Mouse (Mus musculus) mouse trophoblast stem cell (cell line): ENCODE measurements around the gene Cnr2.

ENCODE experiments used
- in situ Hi-C, 2 experiments: fragments of 300-500 bp; cut with MseI, MboI; formaldehyde crosslinking; loops; 2 replicates in 1 of 2; 3 replicates in 1 of 2; pipeline ENCODE4 v1.15.1; 2025

The Cnr2 gene

GRCm38 (mm10) chr4:135895071-135895571, at the start of gene Cnr2:
Cnr2 (plus strand) TSS chr4:135895394.
- in situ Hi-C loops: no loop called here

- in situ Hi-C loops: no loop called here
These were observed 47.6 kb upstream of the Cnr2 start for GRCm38 (mm10) chr4:135847581-135847980.

- in situ Hi-C loops: no loop called here
These were observed 44.6 kb upstream of the Cnr2 start for GRCm38 (mm10) chr4:135850411-135851095.

GRCm38 (mm10) chr4:135851942-135852341, 43.3 kb upstream of the Cnr2 start:
- in situ Hi-C loops: no loop called here

GRCm38 (mm10) chr4:135853987-135854546, 41.1 kb upstream of the Cnr2 start:
- in situ Hi-C loops: no loop called here

- in situ Hi-C loops: no loop called here
These were observed 40.6 kb upstream of the Cnr2 start for GRCm38 (mm10) chr4:135854630-135855029.

GRCm38 (mm10) chr4:135855080-135855479, 40.1 kb upstream of the Cnr2 start:
- in situ Hi-C loops: no loop called here

GRCm38 (mm10) chr4:135855536-135856222, 39.5 kb upstream of the Cnr2 start, which contains the start of gene Srsf10:
Srsf10 (plus strand) TSS chr4:135855747.
- in situ Hi-C loops: no loop called here

GRCm38 (mm10) chr4:135856223-135857091, 38.7 kb upstream of the Cnr2 start:
- in situ Hi-C loops: no loop called here

GRCm38 (mm10) chr4:135857597-135858186, 37.5 kb upstream of the Cnr2 start:
- in situ Hi-C loops: no loop called here

- in situ Hi-C loops: no loop called here
These were observed 26.2 kb upstream of the Cnr2 start for GRCm38 (mm10) chr4:135868996-135869395.

GRCm38 (mm10) chr4:135870227-135871023, 24.8 kb upstream of the Cnr2 start:
- in situ Hi-C loops: no loop called here

GRCm38 (mm10) chr4:135872015-135872414, 23.2 kb upstream of the Cnr2 start:
- in situ Hi-C loops: no loop called here

GRCm38 (mm10) chr4:135872589-135873391, 22.4 kb upstream of the Cnr2 start:
- in situ Hi-C loops: no loop called here

GRCm38 (mm10) chr4:135873526-135874202, 21.5 kb upstream of the Cnr2 start, which contains the start of gene Pnrc2:
Pnrc2 (minus strand) TSS chr4:135873850.
- in situ Hi-C loops: no loop called here

GRCm38 (mm10) chr4:135874564-135875535, 20.3 kb upstream of the Cnr2 start:
- in situ Hi-C loops: no loop called here

GRCm38 (mm10) chr4:135875546-135875945, 19.6 kb upstream of the Cnr2 start:
- in situ Hi-C loops: no loop called here
